Mouse (Mus musculus): ENCODE data around the gene Map7.

DNA sequence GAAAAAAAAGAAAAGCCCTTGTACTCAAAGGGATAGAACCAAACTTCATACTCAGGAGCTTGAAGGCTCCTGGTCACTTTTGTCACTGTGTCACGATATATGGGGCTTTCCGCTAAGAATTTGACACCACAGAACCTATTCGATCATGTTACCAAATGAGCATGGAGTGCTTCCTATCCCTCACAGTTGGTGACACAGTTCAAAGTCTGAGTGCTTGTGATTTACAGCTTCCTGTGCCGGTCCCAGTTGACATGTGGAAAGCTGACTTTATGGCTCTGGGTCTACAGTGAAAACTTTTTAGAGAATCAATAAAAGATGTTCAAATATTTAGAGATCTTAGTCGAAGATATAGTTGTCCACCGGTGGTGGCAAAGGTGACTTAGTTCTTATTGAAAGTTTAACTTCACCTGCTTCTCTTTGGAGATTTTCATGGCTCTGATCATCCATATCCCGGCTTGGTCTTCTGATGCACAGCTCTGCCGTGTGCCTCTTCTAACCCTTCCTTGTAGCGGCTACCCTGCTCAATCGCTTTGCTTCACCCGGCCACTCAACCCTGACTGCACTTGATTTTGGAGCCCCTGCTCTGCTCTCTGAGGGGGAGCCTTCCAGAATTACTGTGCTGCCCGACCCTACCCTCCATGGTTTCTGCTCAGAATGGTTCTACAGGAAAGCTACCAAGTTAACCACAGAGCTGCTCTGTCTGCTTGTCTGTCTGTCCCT is 15.2 kb upstream of the Map7 start:
- TF ChIP-seq POLR2A (IDR thresholded peaks at IDR 0.05; ENCODE audit: borderline replicate concordance, extremely low read depth, insufficient read depth, insufficient read length, poor library complexity, severe bottlenecking) (no peak), CTCF (IDR thresholded peaks at IDR 0.05; ENCODE audit: borderline replicate concordance, extremely low read depth, insufficient read depth, insufficient read length) (no peak)
